Mouse (Mus musculus) hindbrain, embryonic 10.5 days (tissue): ENCODE measurements at regions not wholly inside any gene's neighbourhood (a gene's known extent, or its start where the extent isn't known, plus 50 kb on each side); places are given as distances from the start of the nearest gene placed in this dataset.

Source experiments
- DNase-seq: peaks from one replicate; pipeline ENCODE4 v3.0.0-alpha.2; 2017; ENCODE audit warnings: low spot score
- H3K27ac ChIP-seq: fragments of 300-500 bp; sonication (generic); 2 replicates; pipeline ENCODE4 v1.5.1; 2016; ENCODE audit warnings: mild to moderate bottlenecking, moderate library complexity
- H3K27me3 ChIP-seq: fragments of 300-500 bp; sonication (generic); 2 replicates; pipeline ENCODE4 v1.6.1; 2016; ENCODE audit warnings: mild to moderate bottlenecking; ENCODE audit not compliant: poor library complexity, insufficient read depth, severe bottlenecking
- H3K36me3 ChIP-seq: fragments of 300-500 bp; sonication (generic); 2 replicates; pipeline ENCODE4 v1.6.1; 2016; ENCODE audit warnings: mild to moderate bottlenecking, moderate library complexity
- H3K4me1 ChIP-seq: fragments of 300-500 bp; sonication (generic); replicated peaks from 2 replicates; pipeline ENCODE4 v1.6.1; 2016; ENCODE audit warnings: mild to moderate bottlenecking
- H3K4me3 ChIP-seq: fragments of 300-500 bp; sonication (generic); 2 replicates; pipeline ENCODE4 v1.5.1; 2016; ENCODE audit warnings: mild to moderate bottlenecking, moderate library complexity
- H3K9me3 ChIP-seq: fragments of 300-500 bp; sonication (generic); 2 replicates; pipeline ENCODE4 v1.6.1; 2016; ENCODE audit warnings: mild to moderate bottlenecking, moderate library complexity
- WGBS: fragments of 180-500 bp; shearing (Covaris S2); methylation state at CpG from one replicate; pipeline ENCODE4 v1.1.7; 2016; 5-methylcytosine and 5-hydroxymethylcytosine counted together

GRCm38 (mm10) chr11:43998046-43998725, 97.2 kb upstream of the Adra1b start:
- DNase-seq, result no peak
- no peaks in the 10 kb centered on the region for H3K27me3 ChIP-seq
- H3K4me1 ChIP-seq, result no peaks in the 10 kb centered on the region
- no peak overlapping the region for H3K27ac ChIP-seq
- WGBS, result 79% methylated on average over 12 of the region's 12 CpGs
- no peaks in the 10 kb centered on the region for H3K36me3 ChIP-seq
- no peaks in the 10 kb centered on the region for H3K9me3 ChIP-seq
- no peak overlapping the region for H3K4me3 ChIP-seq

- Histone ChIP-seq H3K9me3 (no peaks in the 10 kb centered on the region), H3K36me3 (no peaks in the 10 kb centered on the region), H3K4me1 (no peaks in the 10 kb centered on the region), H3K27ac (no peak overlapping the region), H3K27me3 (no peaks in the 10 kb centered on the region), H3K4me3 (no peak overlapping the region)
- DNase-seq, result no peak
- WGBS, result 93% methylated on average over 4 of the region's 4 CpGs
Measured at GRCm38 (mm10) chr11:44000056-44000455, 99.0 kb upstream of the Adra1b start.

- DNase-seq, result no peak
- H3K36me3 ChIP-seq, result no peaks in the 10 kb centered on the region
- no peak overlapping the region for H3K27ac ChIP-seq
- no peak overlapping the region for H3K4me3 ChIP-seq
- 87% methylated on average over 7 of the region's 7 CpGs for WGBS
- H3K4me1 ChIP-seq, result no peaks in the 10 kb centered on the region
- no peaks in the 10 kb centered on the region for H3K9me3 ChIP-seq
- H3K27me3 ChIP-seq, result no peaks in the 10 kb centered on the region
Measured at GRCm38 (mm10) chr11:44001843-44002589, 101.0 kb upstream of the Adra1b start.

GRCm38 (mm10) chr11:44002716-44003522, 101.9 kb upstream of the Adra1b start:
- Histone ChIP-seq H3K4me1 (no peaks in the 10 kb centered on the region), H3K36me3 (no peaks in the 10 kb centered on the region), H3K27me3 (no peaks in the 10 kb centered on the region), H3K27ac (no peak overlapping the region), H3K9me3 (no peaks in the 10 kb centered on the region), H3K4me3 (no peak overlapping the region)
- no peak for DNase-seq
- WGBS, result 71% methylated on average over 6 of the region's 6 CpGs

GRCm38 (mm10) chr11:44007526-44008040, 106.6 kb upstream of the Adra1b start:
- Histone ChIP-seq H3K36me3 (no peaks in the 10 kb centered on the region), H3K9me3 (no peaks in the 10 kb centered on the region), H3K4me1 (no peaks in the 10 kb centered on the region), H3K27me3 (no peaks in the 10 kb centered on the region), H3K27ac (no peak overlapping the region), H3K4me3 (no peak overlapping the region)
- no peak for DNase-seq
- 82% methylated on average over 5 of the region's 5 CpGs for WGBS

- H3K27me3 ChIP-seq, result no peaks in the 10 kb centered on the region
- H3K27ac ChIP-seq, result no peak overlapping the region
- H3K4me3 ChIP-seq, result no peak overlapping the region
- no peaks in the 10 kb centered on the region for H3K4me1 ChIP-seq
- no peak for DNase-seq
- H3K9me3 ChIP-seq, result no peaks in the 10 kb centered on the region
- no peaks in the 10 kb centered on the region for H3K36me3 ChIP-seq
- 89% methylated on average over 5 of the region's 5 CpGs for WGBS
Measured at GRCm38 (mm10) chr11:44012314-44012713, 111.3 kb upstream of the Adra1b start.

GRCm38 (mm10) chr11:44013841-44014240, 112.8 kb upstream of the Adra1b start:
- no peak for DNase-seq
- H3K27me3 ChIP-seq, result no peaks in the 10 kb centered on the region
- H3K27ac ChIP-seq, result no peak overlapping the region
- no peaks in the 10 kb centered on the region for H3K36me3 ChIP-seq
- H3K4me1 ChIP-seq, result no peaks in the 10 kb centered on the region
- H3K4me3 ChIP-seq, result no peak overlapping the region
- no peaks in the 10 kb centered on the region for H3K9me3 ChIP-seq
- WGBS, result 65% methylated on average over 1 of the region's 1 CpGs

- 78% methylated on average over 4 of the region's 4 CpGs for WGBS
- DNase-seq, result no peak
- H3K36me3 ChIP-seq, result no peaks in the 10 kb centered on the region
- H3K27me3 ChIP-seq, result no peaks in the 10 kb centered on the region
- no peaks in the 10 kb centered on the region for H3K9me3 ChIP-seq
- no peaks in the 10 kb centered on the region for H3K4me1 ChIP-seq
- H3K4me3 ChIP-seq, result no peak overlapping the region
- no peak overlapping the region for H3K27ac ChIP-seq
Measured at GRCm38 (mm10) chr11:44021638-44022037, 120.6 kb upstream of the Adra1b start.

GRCm38 (mm10) chr11:44027046-44027445, 126.0 kb upstream of the Adra1b start:
- no peak for DNase-seq
- no peak overlapping the region for H3K4me3 ChIP-seq
- no peaks in the 10 kb centered on the region for H3K9me3 ChIP-seq
- no peaks in the 10 kb centered on the region for H3K4me1 ChIP-seq
- 78% methylated on average over 3 of the region's 3 CpGs for WGBS
- no peak overlapping the region for H3K27ac ChIP-seq
- H3K27me3 ChIP-seq, result no peaks in the 10 kb centered on the region
- no peaks in the 10 kb centered on the region for H3K36me3 ChIP-seq

- Histone ChIP-seq H3K4me1 (no peaks in the 10 kb centered on the region), H3K27me3 (no peaks in the 10 kb centered on the region), H3K27ac (no peak overlapping the region), H3K36me3 (no peaks in the 10 kb centered on the region), H3K4me3 (no peak overlapping the region), H3K9me3 (no peaks in the 10 kb centered on the region)
- 71% methylated on average over 2 of the region's 2 CpGs for WGBS
- no peak for DNase-seq
Measured at GRCm38 (mm10) chr11:44046083-44046482, 145.1 kb upstream of the Adra1b start.

GRCm38 (mm10) chr11:44049253-44049976, 148.4 kb upstream of the Adra1b start:
- no peaks in the 10 kb centered on the region for H3K4me1 ChIP-seq
- 78% methylated on average over 5 of the region's 5 CpGs for WGBS
- no peak overlapping the region for H3K4me3 ChIP-seq
- DNase-seq, result no peak
- H3K27me3 ChIP-seq, result no peaks in the 10 kb centered on the region
- no peak overlapping the region for H3K27ac ChIP-seq
- no peaks in the 10 kb centered on the region for H3K9me3 ChIP-seq
- no peaks in the 10 kb centered on the region for H3K36me3 ChIP-seq

GRCm38 (mm10) chr11:44052481-44052880, 151.5 kb upstream of the Adra1b start:
- 85% methylated on average over 5 of the region's 5 CpGs for whole genome bisulfite sequencing
- Histone ChIP-seq H3K27me3 (no peaks in the 10 kb centered on the region), H3K9me3 (no peaks in the 10 kb centered on the region), H3K36me3 (no peaks in the 10 kb centered on the region), H3K4me1 (no peaks in the 10 kb centered on the region), H3K4me3 (no peak overlapping the region), H3K27ac (no peak overlapping the region)
- DNase-seq, result no peak
